Mouse (Mus musculus) embryonic facial prominence, embryonic 11.5 days (tissue): ENCODE measurements around the gene Letm1. TPM values are rescaled to one million over a fixed set of nuclear protein-coding genes. Genes with fewer than 3 reads are reported as not detected.
A peak's percentile ranks its signal among the peaks of the same experiment; 100 is the strongest.

Experiments used
- ATAC-seq: fragments of 200-750 bp; cut with Nextera tagmentation; replicated peaks from 2 replicates; pipeline ENCODE4 v1.8.0; 2017; ENCODE audit warnings: low read depth; ENCODE audit not compliant: insufficient number of reproducible peaks, low FRiP score, low TSS enrichment
- DNase-seq: peaks from one replicate; pipeline ENCODE4 v3.0.0-alpha.2; 2015; ENCODE audit warnings: low spot score
- H3K27ac ChIP-seq: fragments of 300-500 bp; sonication (generic); replicated peaks from 2 replicates; pipeline ENCODE4 v1.5.1; 2014; ENCODE audit warnings: mild to moderate bottlenecking, low read depth, low read length, control low read depth
- H3K27me3 ChIP-seq: fragments of 300-500 bp; sonication (generic); 2 replicates; pipeline ENCODE4 v1.6.1; 2014; ENCODE audit warnings: mild to moderate bottlenecking, low read length, moderate library complexity, mixed read lengths; ENCODE audit not compliant: control insufficient read depth, insufficient read depth
- H3K36me3 ChIP-seq: fragments of 300-500 bp; sonication (generic); replicated peaks from 2 replicates; pipeline ENCODE4 v1.6.1; 2014; ENCODE audit warnings: low read depth, mild to moderate bottlenecking, low read length, moderate library complexity, mixed read lengths; ENCODE audit not compliant: control insufficient read depth, insufficient read depth
- H3K4me1 ChIP-seq: fragments of 300-500 bp; sonication (generic); 2 replicates; pipeline ENCODE4 v1.6.1; 2014; ENCODE audit warnings: low read length, mixed read lengths; ENCODE audit not compliant: control insufficient read depth, insufficient read depth
- H3K4me2 ChIP-seq: fragments of 300-500 bp; sonication (generic); 2 replicates; pipeline ENCODE4 v1.6.1; 2014; ENCODE audit warnings: low read depth, mild to moderate bottlenecking, control low read depth, low read length, moderate library complexity
- H3K4me3 ChIP-seq: fragments of 300-500 bp; sonication (generic); 2 replicates; pipeline ENCODE4 v1.5.1; 2014; ENCODE audit warnings: low read depth, low read length, control low read depth
- H3K9ac ChIP-seq: fragments of 300-500 bp; sonication (generic); replicated peaks from 2 replicates; pipeline ENCODE4 v1.6.1; 2014; ENCODE audit warnings: mild to moderate bottlenecking, control low read depth, low read length
- H3K9me3 ChIP-seq: fragments of 300-500 bp; sonication (generic); replicated peaks from 2 replicates; pipeline ENCODE4 v1.6.1; 2016; ENCODE audit warnings: mild to moderate bottlenecking, low read length, inconsistent platforms, mixed read lengths; ENCODE audit not compliant: control insufficient read depth
- WGBS: fragments of 180-500 bp; shearing (Covaris S2); extraction: QIAGEN DNeasy Blood & Tissue Kit; methylation state at CpG from one replicate; pipeline ENCODE4 v1.1.7; 2014; 5-methylcytosine and 5-hydroxymethylcytosine counted together
- polyA plus RNA-seq: library from polyadenylated mRNA; unstranded; fragments of >200 nt; fragmentation: Nextera tagmentation; extraction: Ambion mirVana; gene quantifications from 2 replicates; pipeline ENCODE4 v1.2.1, GENCODE M21; 2014

Letm1 gene
- polyA plus RNA-seq = 46.1 and 48.9 TPM in 2 replicates

- ATAC-seq (peak; percentile 100), DNase-seq (peak; percentile 97)
- no peaks in the 10 kb centered on the region for H3K4me1 ChIP-seq
- H3K27me3 ChIP-seq = no peaks in the 10 kb centered on the region
- peaks cover 2% of the 10 kb centered on the region for H3K36me3 ChIP-seq
- H3K9ac ChIP-seq = peak within 1 kb of the TSS; percentile 89
- peak within 1 kb of the TSS; percentile 75 for H3K27ac ChIP-seq
- H3K9me3 ChIP-seq = no peaks in the 10 kb centered on the region
- H3K4me2 ChIP-seq = peak within 1 kb of the TSS; percentile 87
- WGBS = 0% methylated on average over 63 of the region's 65 CpGs
- peak within 1 kb of the TSS; percentile 86 for H3K4me3 ChIP-seq
Measured at GRCm38 (mm10) chr5:33782345-33782998, at the start of gene Letm1. Letm1 (minus strand) TSS chr5:33782817.

- Histone ChIP-seq H3K4me3 (no peak overlapping the region), H3K27ac (no peak overlapping the region), H3K4me2 (no peak overlapping the region), H3K9ac (no peak overlapping the region), H3K9me3 (no peaks in the 10 kb centered on the region), H3K27me3 (no peaks in the 10 kb centered on the region), H3K36me3 (no peaks in the 10 kb centered on the region), H3K4me1 (no peaks in the 10 kb centered on the region)
- ATAC-seq (no peak), DNase-seq (no peak)
- 65% methylated on average over 1 of the region's 1 CpGs for WGBS
Measured at GRCm38 (mm10) chr5:33830832-33831231, 48.2 kb upstream of the Letm1 start.

GRCm38 (mm10) chr5:33829958-33830357 lies 47.3 kb upstream of the Letm1 start:
- no peak for ATAC-seq
- no peaks in the 10 kb centered on the region for H3K27me3 ChIP-seq

GRCm38 (mm10) chr5:33828107-33828506 lies 45.5 kb upstream of the Letm1 start:
- Histone ChIP-seq H3K27me3 (no peaks in the 10 kb centered on the region), H3K27ac (no peak overlapping the region), H3K9me3 (no peaks in the 10 kb centered on the region), H3K4me3 (no peak overlapping the region), H3K4me1 (no peaks in the 10 kb centered on the region), H3K36me3 (no peaks in the 10 kb centered on the region), H3K9ac (no peak overlapping the region), H3K4me2 (no peak overlapping the region)
- DNase-seq = no peak
- no peak for ATAC-seq
- 85% methylated on average over 8 of the region's 8 CpGs for WGBS

More at GRCm38 (mm10) chr5:33829958-33830357, 47.3 kb upstream of the Letm1 start:
- Histone ChIP-seq H3K4me3 (no peak overlapping the region), H3K4me1 (no peaks in the 10 kb centered on the region), H3K36me3 (no peaks in the 10 kb centered on the region), H3K9ac (no peak overlapping the region), H3K4me2 (no peak overlapping the region), H3K9me3 (no peaks in the 10 kb centered on the region), H3K27ac (no peak overlapping the region)
- DNase-seq = no peak
- WGBS = 91% methylated on average over 3 of the region's 3 CpGs

GRCm38 (mm10) chr5:33826001-33826400 lies 43.4 kb upstream of the Letm1 start:
- DNase-seq (no peak), ATAC-seq (no peak)
- H3K4me3 ChIP-seq = no peak overlapping the region
- no peaks in the 10 kb centered on the region for H3K9me3 ChIP-seq
- H3K9ac ChIP-seq = no peak overlapping the region
- no peak overlapping the region for H3K4me2 ChIP-seq
- H3K27me3 ChIP-seq = no peaks in the 10 kb centered on the region
- H3K36me3 ChIP-seq = no peaks in the 10 kb centered on the region
- H3K27ac ChIP-seq = no peak overlapping the region
- no peaks in the 10 kb centered on the region for H3K4me1 ChIP-seq

GRCm38 (mm10) chr5:33822456-33822855 lies 39.8 kb upstream of the Letm1 start:
- no peak overlapping the region for H3K27ac ChIP-seq
- no peak overlapping the region for H3K9ac ChIP-seq
- no peaks in the 10 kb centered on the region for H3K36me3 ChIP-seq
- DNase-seq (no peak), ATAC-seq (no peak)
- H3K27me3 ChIP-seq = no peaks in the 10 kb centered on the region
- H3K9me3 ChIP-seq = no peaks in the 10 kb centered on the region
- peak overlapping the region; percentile 52; the same call in 1 of the 2 replicates for H3K4me2 ChIP-seq
- peaks cover 6% of the 10 kb centered on the region for H3K4me1 ChIP-seq
- peak overlapping the region; percentile 99; the same call in 1 of the 2 replicates for H3K4me3 ChIP-seq
- 35% methylated on average over 3 of the region's 3 CpGs for WGBS

GRCm38 (mm10) chr5:33821901-33822427 lies 39.3 kb upstream of the Letm1 start:
- Histone ChIP-seq H3K4me3 (peak overlapping the region; percentile 99), H3K4me1 (peaks cover 6% of the 10 kb centered on the region), H3K9me3 (no peaks in the 10 kb centered on the region), H3K27ac (no peak overlapping the region), H3K9ac (peak overlapping the region; percentile 49), H3K36me3 (no peaks in the 10 kb centered on the region), H3K27me3 (no peaks in the 10 kb centered on the region), H3K4me2 (peak overlapping the region; percentile 52)
- DNase-seq (no peak), ATAC-seq (no peak)
- WGBS = 55% methylated on average over 2 of the region's 2 CpGs
